Mouse (Mus musculus): ENCODE results near the gene Cdc25b.

Gene Cdc25b

GRCm38 (mm10) chr2:131189521-131190309 is 3.0 kb downstream of the Cdc25b start:
- in situ Hi-C loops (cut with MboI, MseI): loop anchor here (10.0 to 25.0 kb wide), 2 partner anchors 335 to 2002 kb away; partner anchors contain the start of gene Slc20a1

GRCm38 (mm10) chr2:131190344-131191004 is 3.7 kb downstream of the Cdc25b start:
- in situ Hi-C loops (cut with MboI, MseI): loop anchor here (25.0 kb wide), 1 partner anchor 2003 kb away; the partner anchor contains the start of gene Slc20a1

- in situ Hi-C loops (cut with MboI, MseI): loop anchor here (25.0 kb wide), 1 partner anchor 2004 kb away; the partner anchor contains the start of gene Slc20a1
Observed at GRCm38 (mm10) chr2:131191005-131191390, 4.2 kb downstream of the Cdc25b start.

GRCm38 (mm10) chr2:131196606-131197316 is 10.0 kb downstream of the Cdc25b start:
- in situ Hi-C loops (cut with MboI, MseI): loop anchor here (25.0 kb wide), 1 partner anchor 2009 kb away; the partner anchor contains the start of gene Slc20a1

GRCm38 (mm10) chr2:131200710-131201109 is 14.0 kb downstream of the Cdc25b start:
- in situ Hi-C loops (cut with MboI, MseI): no loop called here

GRCm38 (mm10) chr2:131201262-131201661 is 14.5 kb downstream of the Cdc25b start:
- in situ Hi-C loops (cut with MboI, MseI): no loop called here

GRCm38 (mm10) chr2:131203816-131204409 is 17.2 kb downstream of the Cdc25b start:
- in situ Hi-C loops (cut with MboI, MseI): no loop called here

GRCm38 (mm10) chr2:131204410-131204981 is 17.7 kb downstream of the Cdc25b start:
- in situ Hi-C loops (cut with MboI, MseI): no loop called here

- in situ Hi-C loops (cut with MboI, MseI): no loop called here
Observed at GRCm38 (mm10) chr2:131205521-131206182, 18.9 kb downstream of the Cdc25b start.

GRCm38 (mm10) chr2:131206778-131207177 is 20.0 kb downstream of the Cdc25b start, which contains the start of gene Ap5s1:
Gene Ap5s1, plus strand, starts transcription at chr2:131207078.
- in situ Hi-C loops (cut with MboI, MseI): no loop called here

- in situ Hi-C loops (cut with MboI, MseI): no loop called here
Observed at GRCm38 (mm10) chr2:131208356-131208755, 21.6 kb downstream of the Cdc25b start.

- in situ Hi-C loops (cut with MboI, MseI): no loop called here
Observed at GRCm38 (mm10) chr2:131209125-131209795, 22.5 kb downstream of the Cdc25b start.

GRCm38 (mm10) chr2:131209969-131210792 is 23.4 kb downstream of the Cdc25b start:
- in situ Hi-C loops (cut with MboI, MseI): no loop called here

GRCm38 (mm10) chr2:131211026-131211615 is 24.4 kb downstream of the Cdc25b start:
- in situ Hi-C loops (cut with MboI, MseI): no loop called here

GRCm38 (mm10) chr2:131213773-131214172 is 27.0 kb downstream of the Cdc25b start:
- in situ Hi-C loops (cut with MboI, MseI): no loop called here

- in situ Hi-C loops (cut with MboI, MseI): no loop called here
Observed at GRCm38 (mm10) chr2:131215941-131216858, 29.5 kb downstream of the Cdc25b start.

GRCm38 (mm10) chr2:131220030-131220429 is 33.3 kb downstream of the Cdc25b start:
- in situ Hi-C loops (cut with MboI, MseI): loop anchor here (5.0 kb wide), 1 partner anchor 37 kb away; no protein-coding TSS in a partner anchor
